Mouse (Mus musculus): ENCODE results near the gene Ndufaf2. TPM values are rescaled to one million over a fixed set of nuclear protein-coding genes. Genes with fewer than 3 reads are reported as not detected.
A peak's percentile ranks its signal among the peaks of the same experiment; 100 is the strongest.

Gene Ndufaf2
- total and polyA plus RNA-seq, 3 experiments, result 12.4 to 28.8 (median 23.3) TPM

DNA sequence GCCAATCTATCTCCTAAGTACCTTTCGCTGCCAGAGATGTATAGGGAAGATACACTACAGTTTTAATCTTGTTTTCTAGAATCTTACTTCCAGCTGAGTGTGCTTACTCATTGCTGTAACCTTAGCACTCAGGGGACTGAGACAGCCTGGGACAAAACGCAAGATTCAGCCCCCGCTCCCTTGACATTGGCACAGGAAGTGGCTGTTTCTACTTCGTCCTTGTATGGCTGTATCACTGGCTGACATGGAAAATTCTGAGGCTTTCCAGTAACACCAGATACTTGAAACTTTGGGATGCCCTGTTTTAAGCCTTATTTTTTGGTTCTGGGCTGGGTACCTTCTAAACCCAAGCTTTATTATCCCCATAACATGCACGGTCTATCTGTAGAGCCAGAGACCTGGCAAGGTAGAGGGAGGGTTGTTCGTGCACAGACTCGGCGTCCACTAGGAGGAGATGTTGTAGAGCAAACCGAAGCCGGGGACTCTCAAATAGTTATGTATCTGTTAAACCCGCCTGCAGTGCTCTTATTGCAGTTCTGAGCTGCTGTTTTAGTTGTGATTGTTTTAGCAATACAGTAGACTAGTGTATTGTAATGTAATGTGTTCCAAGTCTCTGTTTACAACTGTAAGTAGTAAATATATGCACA lies 32.8 kb upstream of the Ndufaf2 start:
- no peaks in the 10 kb centered on the region for H3K27me3 ChIP-seq (ENCODE audit: control insufficient read depth, insufficient read depth, low read length)
- peak; percentile 26 to 30 for DNase-seq
- WGBS, result 38% methylated on average over 11 of the region's 11 CpGs
- H3K4me1 ChIP-seq (ENCODE audit: control insufficient read depth, insufficient read depth, low read length), result no peaks in the 10 kb centered on the region
- intact Hi-C loops (cut with DNase I), result loop anchor here (1.0 to 10.0 kb wide), 2 partner anchors 138 to 1024 kb away; no protein-coding TSS in a partner anchor
- H3K9ac ChIP-seq (ENCODE audit: low read depth, low read length), result no peak overlapping the region
- H3K4me3 ChIP-seq, result no peak overlapping the region
- no peak for TF ChIP-seq POLR2A (IDR thresholded peaks at IDR 0.05; ENCODE audit: insufficient read depth, low read depth, low read length)
- peak; percentile 77 for TF ChIP-seq CTCF (IDR thresholded peaks at IDR 0.05)
- no peak for TF ChIP-seq EP300 (IDR thresholded peaks at IDR 0.05; ENCODE audit: insufficient read depth, low read depth, low read length)
- no peak overlapping the region for H3K27ac ChIP-seq
- H3K79me2 ChIP-seq (replicated peaks; ENCODE audit: control insufficient read depth, insufficient read depth, low read length), result no peaks in the 10 kb centered on the region
- no peaks in the 10 kb centered on the region for H3K36me3 ChIP-seq (ENCODE audit: control insufficient read depth, insufficient read depth, low read length)

DNA sequence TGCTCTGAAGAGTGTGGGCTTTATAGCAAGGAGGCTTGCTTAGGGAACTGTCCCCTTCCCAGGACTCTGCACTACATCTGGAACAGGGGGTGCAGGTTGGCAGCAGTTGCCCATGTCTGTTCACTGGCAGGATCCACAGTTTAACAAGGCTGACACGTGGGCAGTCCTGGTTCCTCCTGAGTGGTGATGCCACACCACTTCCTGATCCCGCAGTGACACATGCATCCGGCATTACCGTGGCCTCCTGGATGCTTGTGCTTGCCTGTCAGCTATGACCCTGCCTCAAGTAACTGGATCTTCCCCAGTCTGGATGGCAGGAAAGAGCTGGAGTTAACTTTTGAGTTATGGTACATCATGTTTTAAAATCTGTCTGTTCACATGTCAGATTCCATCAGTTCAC lies 29.6 kb upstream of the Ndufaf2 start:
- TF ChIP-seq POLR2A (IDR thresholded peaks at IDR 0.05; ENCODE audit: insufficient read depth, low read depth, low read length) (no peak), CTCF (IDR thresholded peaks at IDR 0.05) (no peak), EP300 (IDR thresholded peaks at IDR 0.05; ENCODE audit: insufficient read depth, low read depth, low read length) (no peak)
- no peak overlapping the region for H3K4me3 ChIP-seq
- H3K4me1 ChIP-seq (ENCODE audit: control insufficient read depth, insufficient read depth, low read length), result no peaks in the 10 kb centered on the region
- DNase-seq, result no peak
- H3K27me3 ChIP-seq (ENCODE audit: control insufficient read depth, insufficient read depth, low read length), result no peaks in the 10 kb centered on the region
- H3K36me3 ChIP-seq (ENCODE audit: control insufficient read depth, insufficient read depth, low read length), result no peaks in the 10 kb centered on the region
- no peaks in the 10 kb centered on the region for H3K79me2 ChIP-seq (replicated peaks; ENCODE audit: control insufficient read depth, insufficient read depth, low read length)
- 72% methylated on average over 4 of the region's 4 CpGs for WGBS
- no peak overlapping the region for H3K9ac ChIP-seq (ENCODE audit: low read depth, low read length)
- no peak overlapping the region for H3K27ac ChIP-seq
- intact Hi-C loops (cut with DNase I), result no loop called here

DNA sequence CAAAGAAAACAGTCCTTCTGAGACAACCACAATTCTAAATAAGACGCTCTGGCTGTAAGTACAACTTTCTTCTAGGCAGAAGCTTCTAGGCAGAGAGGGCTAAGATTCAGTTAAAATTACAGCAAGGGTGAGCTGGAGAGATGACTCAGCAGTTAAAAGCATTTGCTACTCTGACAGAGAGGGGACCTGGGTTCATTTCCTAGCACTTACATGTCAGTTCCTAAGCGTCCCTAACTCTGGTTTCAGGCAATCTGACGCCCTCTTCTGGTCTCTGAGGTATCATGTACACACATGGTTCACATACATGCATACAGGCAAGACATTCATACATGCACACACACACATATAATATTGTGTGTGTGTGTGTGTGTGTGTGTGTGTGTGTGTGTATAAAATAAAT lies 27.1 kb upstream of the Ndufaf2 start:
- no peaks in the 10 kb centered on the region for H3K27me3 ChIP-seq (ENCODE audit: control insufficient read depth, insufficient read depth, low read length)

DNA sequence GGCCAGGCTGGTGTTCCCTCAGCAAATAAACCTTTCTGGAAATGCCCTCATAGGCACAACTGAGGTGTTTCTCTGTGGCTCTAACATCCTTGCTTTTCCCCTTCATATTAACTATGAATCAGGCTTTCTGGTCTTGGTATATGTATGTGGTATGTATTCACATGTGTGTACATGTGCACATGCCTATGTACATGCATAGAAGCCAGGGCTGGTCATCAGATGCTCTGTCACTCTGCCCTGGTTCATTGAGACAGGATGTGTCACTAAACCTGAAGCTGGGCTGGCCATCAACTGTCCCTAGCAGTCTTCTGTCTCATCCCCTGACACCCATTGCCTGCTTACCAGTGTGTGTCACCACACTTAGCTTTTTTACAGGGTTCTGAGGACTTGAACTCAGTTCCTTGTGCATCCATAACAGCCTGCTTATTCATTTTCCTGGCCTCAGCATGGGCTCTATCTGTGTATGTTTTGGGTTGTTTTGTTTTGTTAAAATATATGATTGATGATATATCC lies 26.4 kb upstream of the Ndufaf2 start:
- no peak overlapping the region for H3K27ac ChIP-seq
- no peak overlapping the region for H3K9ac ChIP-seq (ENCODE audit: low read depth, low read length)
- no peaks in the 10 kb centered on the region for H3K79me2 ChIP-seq (replicated peaks; ENCODE audit: control insufficient read depth, insufficient read depth, low read length)
- DNase-seq, result no peak
- H3K36me3 ChIP-seq (ENCODE audit: control insufficient read depth, insufficient read depth, low read length), result no peaks in the 10 kb centered on the region
- H3K27me3 ChIP-seq (ENCODE audit: control insufficient read depth, insufficient read depth, low read length), result no peaks in the 10 kb centered on the region
- H3K4me3 ChIP-seq, result no peak overlapping the region
- H3K4me1 ChIP-seq (ENCODE audit: control insufficient read depth, insufficient read depth, low read length), result no peaks in the 10 kb centered on the region
- intact Hi-C loops (cut with DNase I), result no loop called here
- TF ChIP-seq CTCF (IDR thresholded peaks at IDR 0.05), result no peak
- TF ChIP-seq EP300 (IDR thresholded peaks at IDR 0.05; ENCODE audit: insufficient read depth, low read depth, low read length), result no peak
- no peak for TF ChIP-seq POLR2A (IDR thresholded peaks at IDR 0.05; ENCODE audit: insufficient read depth, low read depth, low read length)

More for the DNA sequence above, 27.1 kb upstream of the Ndufaf2 start:
- DNase-seq, result no peak
- no peak overlapping the region for H3K27ac ChIP-seq
- no peaks in the 10 kb centered on the region for H3K36me3 ChIP-seq (ENCODE audit: control insufficient read depth, insufficient read depth, low read length)
- 97% methylated on average over 3 of the region's 3 CpGs for WGBS
- H3K4me3 ChIP-seq, result no peak overlapping the region
- no peaks in the 10 kb centered on the region for H3K79me2 ChIP-seq (replicated peaks; ENCODE audit: control insufficient read depth, insufficient read depth, low read length)
- H3K9ac ChIP-seq (ENCODE audit: low read depth, low read length), result no peak overlapping the region
- intact Hi-C loops (cut with DNase I), result no loop called here
- TF ChIP-seq CTCF (IDR thresholded peaks at IDR 0.05) (no peak), EP300 (IDR thresholded peaks at IDR 0.05; ENCODE audit: insufficient read depth, low read depth, low read length) (no peak), POLR2A (IDR thresholded peaks at IDR 0.05; ENCODE audit: insufficient read depth, low read depth, low read length) (no peak)
- H3K4me1 ChIP-seq (ENCODE audit: control insufficient read depth, insufficient read depth, low read length), result no peaks in the 10 kb centered on the region

- H3K9ac ChIP-seq (ENCODE audit: low read depth, low read length), result no peak overlapping the region
- TF ChIP-seq CTCF (IDR thresholded peaks at IDR 0.05) (no peak), EP300 (IDR thresholded peaks at IDR 0.05; ENCODE audit: insufficient read depth, low read depth, low read length) (no peak), POLR2A (IDR thresholded peaks at IDR 0.05; ENCODE audit: insufficient read depth, low read depth, low read length) (no peak)
- no peak overlapping the region for H3K4me3 ChIP-seq
- no peaks in the 10 kb centered on the region for H3K79me2 ChIP-seq (replicated peaks; ENCODE audit: control insufficient read depth, insufficient read depth, low read length)
- H3K27ac ChIP-seq, result no peak overlapping the region
- intact Hi-C loops (cut with DNase I), result no loop called here
- no peaks in the 10 kb centered on the region for H3K4me1 ChIP-seq (ENCODE audit: control insufficient read depth, insufficient read depth, low read length)
- no peaks in the 10 kb centered on the region for H3K36me3 ChIP-seq (ENCODE audit: control insufficient read depth, insufficient read depth, low read length)
- 49% methylated on average over 5 of the region's 5 CpGs for WGBS
- H3K27me3 ChIP-seq (ENCODE audit: control insufficient read depth, insufficient read depth, low read length), result no peaks in the 10 kb centered on the region
- no peak for DNase-seq
Observed at GRCm38 (mm10) chr13:108180821-108181220, 22.4 kb upstream of the Ndufaf2 start.

GRCm38 (mm10) chr13:108179618-108180017 lies 21.2 kb upstream of the Ndufaf2 start:
- Histone ChIP-seq H3K36me3 (ENCODE audit: control insufficient read depth, insufficient read depth, low read length) (no peaks in the 10 kb centered on the region), H3K9ac (ENCODE audit: low read depth, low read length) (no peak overlapping the region), H3K27me3 (ENCODE audit: control insufficient read depth, insufficient read depth, low read length) (no peaks in the 10 kb centered on the region), H3K4me1 (ENCODE audit: control insufficient read depth, insufficient read depth, low read length) (no peaks in the 10 kb centered on the region), H3K27ac (no peak overlapping the region), H3K79me2 (replicated peaks; ENCODE audit: control insufficient read depth, insufficient read depth, low read length) (no peaks in the 10 kb centered on the region), H3K4me3 (no peak overlapping the region)
- intact Hi-C loops (cut with DNase I), result no loop called here
- 62% methylated on average over 8 of the region's 8 CpGs for WGBS
- DNase-seq, result no peak
- TF ChIP-seq CTCF (IDR thresholded peaks at IDR 0.05) (no peak), POLR2A (IDR thresholded peaks at IDR 0.05; ENCODE audit: insufficient read depth, low read depth, low read length) (no peak), EP300 (IDR thresholded peaks at IDR 0.05; ENCODE audit: insufficient read depth, low read depth, low read length) (no peak)

Measured in heart, adult 2 months (tissue).